Mouse (Mus musculus) forebrain, embryonic 12.5 days (tissue): ENCODE measurements around the gene Usp13. TPM values are rescaled to one million over a fixed set of nuclear protein-coding genes. Genes with fewer than 3 reads are reported as not detected.

Source experiments
- ATAC-seq: fragments of 200-750 bp; cut with Nextera tagmentation; 2 replicates; pipeline ENCODE4 v1.8.0; 2017; ENCODE audit warnings: moderate TSS enrichment; ENCODE audit not compliant: low FRiP score
- H3K27ac ChIP-seq: fragments of 300-500 bp; sonication (generic); 2 replicates; pipeline ENCODE4 v1.5.1; 2016; ENCODE audit warnings: mild to moderate bottlenecking
- H3K27me3 ChIP-seq: fragments of 300-500 bp; sonication (generic); 2 replicates; pipeline ENCODE4 v1.6.1; 2016; ENCODE audit warnings: mild to moderate bottlenecking
- H3K36me3 ChIP-seq: fragments of 300-500 bp; sonication (generic); replicated peaks from 2 replicates; pipeline ENCODE4 v1.6.1; 2016; ENCODE audit warnings: mild to moderate bottlenecking
- H3K4me1 ChIP-seq: fragments of 300-500 bp; sonication (generic); 2 replicates; pipeline ENCODE4 v1.6.1; 2016
- H3K4me2 ChIP-seq: fragments of 300-500 bp; sonication (generic); 2 replicates; pipeline ENCODE4 v1.6.1; 2016; ENCODE audit warnings: mild to moderate bottlenecking, moderate library complexity
- H3K4me3 ChIP-seq: fragments of 300-500 bp; sonication (generic); replicated peaks from 2 replicates; pipeline ENCODE4 v1.5.1; 2016; ENCODE audit warnings: mild to moderate bottlenecking
- H3K9ac ChIP-seq: fragments of 300-500 bp; sonication (generic); 2 replicates; pipeline ENCODE4 v1.6.1; 2016; ENCODE audit warnings: mild to moderate bottlenecking
- H3K9me3 ChIP-seq: fragments of 300-500 bp; sonication (generic); 2 replicates; pipeline ENCODE4 v1.6.1; 2016
- WGBS: fragments of 180-500 bp; shearing (Covaris S2); methylation state at CpG from one replicate; pipeline ENCODE4 v1.1.7; 2016; 5-methylcytosine and 5-hydroxymethylcytosine counted together
- polyA plus RNA-seq: library from polyadenylated mRNA; unstranded; fragments of >200 nt; fragmentation: Nextera tagmentation; extraction: Ambion mirVana; gene quantifications from 2 replicates; pipeline ENCODE4 v1.2.1, GENCODE M21; 2016

The Usp13 gene
- polyA plus RNA-seq, 1 experiment from 2014 or later = 6.3 TPM

DNA sequence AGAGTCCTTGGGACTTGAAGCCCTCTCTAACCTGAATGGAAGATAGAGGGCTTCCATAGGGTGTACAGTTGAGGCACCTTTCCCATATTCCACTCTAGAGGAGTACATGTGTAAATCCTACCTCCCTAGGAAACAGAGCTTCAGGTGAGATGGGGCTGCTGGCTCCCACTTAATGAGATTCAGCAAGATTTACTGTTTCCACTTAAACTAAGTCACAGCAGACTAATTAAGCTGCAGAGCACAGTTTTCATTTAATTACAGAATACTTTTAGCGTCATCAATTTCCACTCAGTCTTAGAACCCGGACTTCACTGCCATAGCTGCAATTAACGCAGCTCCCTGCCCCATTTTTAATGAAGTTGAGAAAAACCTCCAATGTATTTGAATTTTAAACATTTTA, 144.1 kb downstream of the Usp13 start:
- Histone ChIP-seq H3K27ac (no peak overlapping the region), H3K4me1 (no peaks in the 10 kb centered on the region), H3K4me2 (no peak overlapping the region), H3K9me3 (no peaks in the 10 kb centered on the region), H3K27me3 (no peaks in the 10 kb centered on the region), H3K4me3 (no peak overlapping the region), H3K9ac (no peak overlapping the region), H3K36me3 (no peaks in the 10 kb centered on the region)
- WGBS = 72% methylated on average over 3 of the region's 3 CpGs
- no peak for ATAC-seq

DNA sequence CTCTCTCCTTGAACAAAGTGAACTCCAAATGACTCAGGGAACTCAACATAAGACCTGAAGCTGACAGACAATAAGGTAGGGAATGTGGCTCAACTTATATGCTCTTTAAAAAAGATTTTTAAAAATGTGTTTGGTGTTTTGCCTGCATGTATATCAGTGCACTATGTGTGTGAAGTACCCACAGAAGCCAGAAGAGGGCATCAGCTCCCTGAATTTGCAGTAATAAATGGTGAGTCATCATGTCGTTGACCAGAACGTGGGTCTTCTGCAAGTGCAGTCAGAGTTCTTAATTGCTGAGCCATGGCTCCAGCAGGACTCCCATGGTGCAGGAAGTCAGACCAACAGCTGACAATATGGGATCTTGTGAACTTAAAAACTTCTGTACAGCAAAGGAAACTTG, 148.2 kb downstream of the Usp13 start:
- no peak for ATAC-seq
- WGBS = 3% methylated on average over 2 of the region's 2 CpGs
- Histone ChIP-seq H3K4me1 (no peaks in the 10 kb centered on the region), H3K4me3 (no peak overlapping the region), H3K27ac (no peak overlapping the region), H3K36me3 (no peaks in the 10 kb centered on the region), H3K4me2 (no peak overlapping the region), H3K27me3 (no peaks in the 10 kb centered on the region), H3K9ac (no peak overlapping the region), H3K9me3 (no peaks in the 10 kb centered on the region)

DNA sequence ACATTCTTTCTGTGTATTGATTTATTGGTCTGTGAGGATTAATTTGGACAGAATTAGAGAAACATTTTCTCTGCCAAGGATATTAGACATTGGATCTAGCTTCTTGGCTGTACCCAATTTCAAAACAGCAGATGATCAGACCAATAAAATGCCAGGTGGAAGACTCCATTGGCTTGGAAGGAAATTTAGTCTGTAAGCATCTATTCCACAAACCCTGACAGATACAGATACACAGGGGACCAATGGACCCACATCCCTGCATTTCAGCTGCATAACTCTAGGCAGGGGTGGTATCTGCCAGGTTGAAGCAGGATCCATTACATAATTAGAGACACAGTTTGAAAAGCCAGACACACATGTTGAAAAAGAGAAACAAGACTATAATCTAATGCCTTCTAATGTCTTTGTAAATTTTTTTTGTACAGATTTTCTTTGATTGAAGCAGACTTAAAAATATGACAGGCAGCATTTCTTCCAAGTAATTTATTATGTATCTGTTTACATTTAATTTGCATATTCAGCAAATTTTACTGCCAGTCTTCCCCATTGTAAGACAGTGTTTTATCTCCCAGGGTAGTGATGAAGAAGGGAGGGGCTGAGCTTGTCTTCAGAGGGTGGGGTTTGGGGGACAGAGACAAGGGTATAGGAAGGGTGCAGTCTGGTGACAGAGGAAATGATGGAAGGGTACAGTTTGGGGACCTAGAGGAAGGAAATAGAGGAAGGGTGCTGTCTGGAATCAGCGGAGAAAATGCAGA, 151.5 kb downstream of the Usp13 start:
- Histone ChIP-seq H3K36me3 (no peaks in the 10 kb centered on the region), H3K9ac (no peak overlapping the region), H3K27me3 (no peaks in the 10 kb centered on the region), H3K9me3 (no peaks in the 10 kb centered on the region), H3K4me1 (no peaks in the 10 kb centered on the region), H3K4me2 (no peak overlapping the region), H3K4me3 (no peak overlapping the region), H3K27ac (no peak overlapping the region)
- whole genome bisulfite sequencing = 86% methylated on average over 1 of the region's 1 CpGs
- ATAC-seq = no peak

DNA sequence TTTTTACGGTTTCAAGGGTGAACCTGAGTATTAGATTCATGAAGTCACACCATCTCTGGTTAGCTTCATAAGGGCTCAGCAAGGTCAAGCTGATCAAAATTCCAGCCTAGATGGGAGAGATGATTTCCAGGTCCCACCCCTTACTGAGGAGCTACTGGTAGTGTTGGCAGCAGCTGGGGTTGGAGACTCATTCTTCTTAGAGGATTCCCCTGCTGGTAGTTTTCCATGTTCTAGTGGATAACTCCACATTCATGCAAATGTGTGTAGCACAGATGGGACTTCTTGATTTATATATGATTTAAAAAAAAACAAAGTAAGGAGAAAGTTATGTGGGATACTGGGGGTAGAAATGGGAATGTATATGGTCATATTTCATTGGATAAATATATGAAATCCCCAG, 152.9 kb downstream of the Usp13 start:
- WGBS = 93% methylated on average over 1 of the region's 1 CpGs
- no peak overlapping the region for H3K4me3 ChIP-seq
- no peaks in the 10 kb centered on the region for H3K4me1 ChIP-seq
- H3K9me3 ChIP-seq = no peaks in the 10 kb centered on the region
- H3K27me3 ChIP-seq = no peaks in the 10 kb centered on the region
- H3K36me3 ChIP-seq = no peaks in the 10 kb centered on the region
- no peak overlapping the region for H3K27ac ChIP-seq
- no peak overlapping the region for H3K9ac ChIP-seq
- no peak overlapping the region for H3K4me2 ChIP-seq
- ATAC-seq = no peak

DNA sequence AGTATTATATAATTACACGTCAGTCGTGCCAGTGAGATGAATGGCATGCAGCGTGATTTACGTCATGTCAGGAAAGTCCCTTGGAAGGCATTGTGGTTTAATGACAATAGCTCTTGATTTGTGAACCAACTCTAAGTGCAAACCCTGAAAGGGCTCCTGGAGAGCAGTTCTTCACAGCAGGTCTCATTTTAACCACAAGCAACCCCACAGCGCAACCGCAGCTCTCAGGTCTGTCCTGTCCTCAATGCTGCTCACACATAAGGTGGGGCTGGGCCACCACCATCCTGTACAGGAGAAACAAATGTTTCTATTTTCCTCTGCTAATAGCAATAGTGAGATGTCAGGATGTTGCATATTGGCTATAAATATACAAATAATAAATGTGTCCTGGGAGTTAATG, 161.9 kb downstream of the Usp13 start:
- H3K4me1 ChIP-seq = 0 out of 2 replicates have a peak, but pooled peaks cover 3% of the 10 kb centered on the region
- WGBS = 17% methylated on average over 6 of the region's 6 CpGs

DNA sequence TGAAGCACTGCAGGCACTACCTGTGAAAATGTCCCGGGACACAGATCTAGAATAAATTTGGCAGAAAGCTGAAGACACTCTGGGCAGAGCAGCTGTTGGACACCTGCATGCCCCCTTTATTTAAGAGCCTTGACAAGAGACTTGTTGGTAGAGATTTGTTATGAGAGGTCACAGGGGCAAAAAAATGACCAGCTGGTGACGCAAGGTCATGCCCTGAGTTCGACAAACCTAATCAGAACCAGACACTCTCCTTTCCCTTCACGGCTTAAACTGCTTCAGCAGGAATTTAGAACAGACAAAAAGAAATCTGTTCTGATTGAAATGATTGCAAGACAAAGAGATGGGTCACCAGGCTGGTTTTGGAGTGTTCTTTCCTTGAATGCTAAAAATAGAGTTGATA, 162.6 kb downstream of the Usp13 start:
- ATAC-seq = no peak
- no peak overlapping the region for H3K27ac ChIP-seq
- H3K4me1 ChIP-seq = 0 out of 2 replicates have a peak, but pooled peaks cover 3% of the 10 kb centered on the region
- no peaks in the 10 kb centered on the region for H3K9me3 ChIP-seq
- 69% methylated on average over 4 of the region's 4 CpGs for WGBS
- no peaks in the 10 kb centered on the region for H3K27me3 ChIP-seq
- H3K4me2 ChIP-seq = no peak overlapping the region
- no peak overlapping the region for H3K4me3 ChIP-seq
- H3K9ac ChIP-seq = no peak overlapping the region
- no peaks in the 10 kb centered on the region for H3K36me3 ChIP-seq

More for the DNA sequence above, 161.9 kb downstream of the Usp13 start:
- Histone ChIP-seq H3K27ac (no peak overlapping the region), H3K36me3 (no peaks in the 10 kb centered on the region), H3K27me3 (no peaks in the 10 kb centered on the region), H3K4me3 (no peak overlapping the region), H3K9ac (no peak overlapping the region), H3K9me3 (no peaks in the 10 kb centered on the region), H3K4me2 (no peak overlapping the region)
- ATAC-seq = no peak

DNA sequence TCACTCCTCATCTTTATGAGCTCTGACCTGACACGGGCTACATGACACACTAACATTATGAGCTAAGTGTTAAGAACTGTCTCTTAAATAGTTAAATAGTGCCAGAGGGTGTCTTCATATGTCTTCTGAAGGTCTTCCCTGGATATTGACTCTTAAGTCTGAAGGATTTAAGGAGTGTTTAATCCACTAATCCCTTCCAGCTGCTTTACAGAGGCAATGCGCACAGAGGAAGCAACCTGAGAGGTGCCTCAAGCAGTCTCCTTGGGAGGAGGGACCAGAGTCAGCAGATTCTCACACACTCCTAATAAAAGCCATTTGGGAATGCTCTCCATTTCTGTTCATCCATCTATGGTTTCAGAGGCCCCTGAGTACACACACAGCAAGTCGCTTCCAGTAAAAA, 167.8 kb downstream of the Usp13 start:
- no peak overlapping the region for H3K4me2 ChIP-seq
- no peaks in the 10 kb centered on the region for H3K27me3 ChIP-seq
- H3K36me3 ChIP-seq = no peaks in the 10 kb centered on the region
- H3K9me3 ChIP-seq = no peaks in the 10 kb centered on the region
- H3K9ac ChIP-seq = no peak overlapping the region
- H3K4me1 ChIP-seq = no peaks in the 10 kb centered on the region
- H3K27ac ChIP-seq = no peak overlapping the region
- ATAC-seq = no peak
- H3K4me3 ChIP-seq = no peak overlapping the region
- WGBS = 65% methylated on average over 3 of the region's 3 CpGs

Other genes starting within 250 kb of the Usp13 start
- gene Gnb4, start 201.0 kb upstream of the Usp13 start, polyA plus RNA-seq = 34.9 and 40.5 TPM in 2 replicates
- gene Actl6a, start 111.2 kb upstream of the Usp13 start, polyA plus RNA-seq = 230 and 232 TPM in 2 replicates
- gene Ndufb5, start 80.6 kb upstream of the Usp13 start, polyA plus RNA-seq = 277 and 289 TPM in 2 replicates
- gene Mrpl47, start 79.9 kb upstream of the Usp13 start, polyA plus RNA-seq = 36.4 and 42.5 TPM in 2 replicates